Mouse (Mus musculus): ENCODE measurements around the gene Fxyd4. TPM values are rescaled to one million over a fixed set of nuclear protein-coding genes. Genes with fewer than 3 reads are reported as not detected.
A peak's percentile ranks its signal among the peaks of the same experiment; 100 is the strongest.

Gene Fxyd4
- polyA plus RNA-seq (2012; rRNA removed), result 0.41 and 0.61 TPM in 2 replicates

DNA sequence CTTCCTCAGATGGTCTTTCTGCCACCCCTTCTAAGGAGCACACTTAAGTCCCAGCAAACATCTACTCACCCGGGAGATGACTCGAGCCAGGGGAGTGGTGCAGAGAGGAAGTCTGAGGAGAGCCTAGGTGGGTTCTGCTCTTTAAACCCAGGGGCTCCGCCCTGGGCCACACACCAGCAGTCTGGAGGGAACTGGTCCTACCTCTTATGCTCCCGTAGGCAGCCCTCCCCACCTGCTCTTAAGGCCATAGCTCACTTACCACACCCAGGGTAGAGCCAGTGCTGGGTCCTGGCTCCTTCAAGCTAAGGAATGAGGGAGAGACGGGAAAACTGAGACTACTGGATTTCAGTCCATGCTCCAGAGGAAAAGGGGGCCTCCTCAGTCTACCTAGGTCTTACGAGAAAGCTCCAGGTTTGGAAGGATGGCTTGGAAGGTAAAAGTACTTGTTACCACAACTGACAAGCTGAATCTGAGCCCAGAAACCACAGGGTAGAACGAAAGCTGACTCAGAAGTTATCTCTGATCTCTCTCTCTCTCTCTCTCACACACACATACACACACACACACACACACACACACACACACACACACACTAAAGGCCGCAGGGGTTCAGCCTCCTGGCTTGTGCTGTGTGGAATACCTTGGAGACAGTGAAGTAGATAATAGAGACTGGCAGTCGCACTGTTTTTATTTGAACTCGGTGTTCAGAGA is at the start of gene Fxyd4:
Gene Fxyd4 (minus strand): TSS at position 471 of the 711 bp plus-strand sequence.
- peak; percentile 33 for DNase-seq
- Histone ChIP-seq H3K4me3 (replicated peaks; ENCODE audit: extremely low read depth, low read depth, low read length) (no peak within 1 kb of the TSS), H3K4me1 (ENCODE audit: control insufficient read depth, insufficient read depth, low read length) (no peaks in the 10 kb centered on the region)
- no peak for TF ChIP-seq POLR2A (IDR thresholded peaks at IDR 0.05; ENCODE audit: borderline replicate concordance, extremely low read depth, low read depth, low read length)
- no peak for TF ChIP-seq CTCF (IDR thresholded peaks at IDR 0.05; ENCODE audit: insufficient read depth, low read length)
- 51% methylated on average over 10 of the region's 10 CpGs for WGBS

DNA sequence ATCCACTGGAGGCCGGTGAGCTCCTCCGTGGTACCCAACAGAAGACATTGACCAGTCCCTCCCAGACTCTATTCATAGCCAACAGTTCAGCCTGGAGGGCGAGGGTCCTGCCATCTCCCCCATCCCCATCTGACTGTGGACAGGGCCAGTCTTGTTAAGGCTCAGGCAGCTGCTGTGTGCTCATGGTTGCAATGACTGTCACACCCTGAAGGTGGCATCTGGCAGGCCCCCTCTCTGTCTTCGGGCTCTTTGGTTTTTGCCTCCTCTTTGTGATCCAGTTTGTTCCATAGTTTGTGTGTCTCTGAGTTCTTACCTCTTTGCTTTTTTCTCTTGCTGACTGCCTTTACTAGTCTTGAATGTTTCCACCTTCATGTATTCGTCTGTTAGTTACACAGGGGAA is 49.7 kb upstream of the Fxyd4 start:
- DNase-seq, result no peak
- TF ChIP-seq CTCF (IDR thresholded peaks at IDR 0.05; ENCODE audit: insufficient read depth, low read length) (peak; percentile 33; the same call in 1 of the 2 replicates), POLR2A (IDR thresholded peaks at IDR 0.05; ENCODE audit: borderline replicate concordance, extremely low read depth, low read depth, low read length) (no peak)
- 57% methylated on average over 5 of the region's 5 CpGs for WGBS
- H3K4me3 ChIP-seq (replicated peaks; ENCODE audit: extremely low read depth, low read depth, low read length), result no peak overlapping the region
- no peaks in the 10 kb centered on the region for H3K4me1 ChIP-seq (ENCODE audit: control insufficient read depth, insufficient read depth, low read length)

- 15% methylated on average over 9 of the region's 9 CpGs for WGBS
- Histone ChIP-seq H3K4me1 (ENCODE audit: control insufficient read depth, insufficient read depth, low read length) (no peaks in the 10 kb centered on the region), H3K4me3 (replicated peaks; ENCODE audit: extremely low read depth, low read depth, low read length) (no peak overlapping the region)
- TF ChIP-seq CTCF (IDR thresholded peaks at IDR 0.05; ENCODE audit: insufficient read depth, low read length), result peak; percentile 59
- no peak for TF ChIP-seq POLR2A (IDR thresholded peaks at IDR 0.05; ENCODE audit: borderline replicate concordance, extremely low read depth, low read depth, low read length)
- no peak for DNase-seq
These were observed 29.2 kb upstream of the Fxyd4 start for GRCm38 (mm10) chr6:117966729-117967128.

- Histone ChIP-seq H3K4me1 (ENCODE audit: control insufficient read depth, insufficient read depth, low read length) (no peaks in the 10 kb centered on the region), H3K4me3 (replicated peaks; ENCODE audit: extremely low read depth, low read depth, low read length) (no peak overlapping the region)
- no peak for DNase-seq
- TF ChIP-seq POLR2A (IDR thresholded peaks at IDR 0.05; ENCODE audit: borderline replicate concordance, extremely low read depth, low read depth, low read length) (no peak), CTCF (IDR thresholded peaks at IDR 0.05; ENCODE audit: insufficient read depth, low read length) (no peak)
- 80% methylated on average over 3 of the region's 3 CpGs for WGBS
These were observed 25.7 kb upstream of the Fxyd4 start for GRCm38 (mm10) chr6:117963201-117963600.

GRCm38 (mm10) chr6:117956851-117957501 is 19.5 kb upstream of the Fxyd4 start:
- TF ChIP-seq POLR2A (IDR thresholded peaks at IDR 0.05; ENCODE audit: borderline replicate concordance, extremely low read depth, low read depth, low read length) (no peak), CTCF (IDR thresholded peaks at IDR 0.05; ENCODE audit: insufficient read depth, low read length) (no peak)
- no peaks in the 10 kb centered on the region for H3K4me1 ChIP-seq (ENCODE audit: control insufficient read depth, insufficient read depth, low read length)
- no peak overlapping the region for H3K4me3 ChIP-seq (replicated peaks; ENCODE audit: extremely low read depth, low read depth, low read length)
- WGBS, result 37% methylated on average over 14 of the region's 14 CpGs
- no peak for DNase-seq

GRCm38 (mm10) chr6:117956161-117956560 is 18.7 kb upstream of the Fxyd4 start:
- no peak for DNase-seq
- 70% methylated on average over 6 of the region's 6 CpGs for WGBS
- Histone ChIP-seq H3K4me3 (replicated peaks; ENCODE audit: extremely low read depth, low read depth, low read length) (no peak overlapping the region), H3K4me1 (ENCODE audit: control insufficient read depth, insufficient read depth, low read length) (no peaks in the 10 kb centered on the region)
- TF ChIP-seq POLR2A (IDR thresholded peaks at IDR 0.05; ENCODE audit: borderline replicate concordance, extremely low read depth, low read depth, low read length), result no peak
- TF ChIP-seq CTCF (IDR thresholded peaks at IDR 0.05; ENCODE audit: insufficient read depth, low read length), result no peak

DNA sequence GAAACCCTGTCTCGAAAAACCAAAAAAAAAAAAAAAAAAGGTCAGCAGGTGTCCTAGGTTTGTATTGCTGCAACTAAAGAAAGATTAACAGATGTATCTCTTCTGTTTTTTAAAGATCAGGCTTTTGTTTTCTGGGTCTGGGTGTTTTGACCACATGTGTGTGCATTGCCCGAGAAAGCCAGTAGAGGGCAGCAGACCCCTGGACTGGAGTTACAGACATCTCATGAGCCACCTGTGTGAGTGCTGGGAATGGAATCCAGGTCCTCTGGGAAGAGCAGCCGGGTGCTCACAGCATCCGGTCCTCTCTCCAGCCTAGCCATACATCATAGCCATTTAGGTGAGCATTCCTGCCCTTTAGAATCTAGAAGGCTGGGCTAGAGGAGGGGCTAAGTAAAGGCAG is 14.8 kb upstream of the Fxyd4 start:
- Histone ChIP-seq H3K4me3 (replicated peaks; ENCODE audit: extremely low read depth, low read depth, low read length) (no peak overlapping the region), H3K4me1 (ENCODE audit: control insufficient read depth, insufficient read depth, low read length) (no peaks in the 10 kb centered on the region)
- 87% methylated on average over 4 of the region's 4 CpGs for WGBS
- no peak for DNase-seq
- TF ChIP-seq POLR2A (IDR thresholded peaks at IDR 0.05; ENCODE audit: borderline replicate concordance, extremely low read depth, low read depth, low read length), result no peak
- TF ChIP-seq CTCF (IDR thresholded peaks at IDR 0.05; ENCODE audit: insufficient read depth, low read length), result no peak

- WGBS, result 83% methylated on average over 2 of the region's 2 CpGs
- no peak for TF ChIP-seq POLR2A (IDR thresholded peaks at IDR 0.05; ENCODE audit: borderline replicate concordance, extremely low read depth, low read depth, low read length)
- no peak for TF ChIP-seq CTCF (IDR thresholded peaks at IDR 0.05; ENCODE audit: insufficient read depth, low read length)
- no peak overlapping the region for H3K4me3 ChIP-seq (replicated peaks; ENCODE audit: extremely low read depth, low read depth, low read length)
- H3K4me1 ChIP-seq (ENCODE audit: control insufficient read depth, insufficient read depth, low read length), result no peaks in the 10 kb centered on the region
- no peak for DNase-seq
These were observed 6.4 kb upstream of the Fxyd4 start for GRCm38 (mm10) chr6:117943899-117944298.

DNA sequence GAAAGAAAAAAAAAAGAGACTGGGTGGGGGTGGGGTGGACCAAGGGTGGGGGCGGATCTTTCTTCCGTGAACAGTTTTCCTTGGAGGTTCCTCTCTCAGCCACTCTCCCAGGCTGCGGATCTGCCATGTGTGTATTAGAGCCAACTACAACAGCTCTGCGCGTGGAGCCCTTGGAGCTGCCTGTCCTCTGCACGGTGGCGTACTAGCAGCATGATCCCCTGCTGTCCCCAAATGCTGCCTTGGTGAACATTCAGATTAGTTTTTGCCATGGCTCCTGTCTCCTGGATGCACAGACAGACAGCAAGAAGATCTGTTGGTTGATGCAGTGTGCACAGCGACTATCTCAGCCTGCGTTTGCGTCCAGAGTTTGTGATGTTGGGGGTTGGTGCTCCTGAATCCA is 5.3 kb upstream of the Fxyd4 start:
- H3K4me1 ChIP-seq (ENCODE audit: control insufficient read depth, insufficient read depth, low read length), result no peaks in the 10 kb centered on the region
- TF ChIP-seq CTCF (IDR thresholded peaks at IDR 0.05; ENCODE audit: insufficient read depth, low read length) (no peak), POLR2A (IDR thresholded peaks at IDR 0.05; ENCODE audit: borderline replicate concordance, extremely low read depth, low read depth, low read length) (no peak)
- DNase-seq, result no peak
- 80% methylated on average over 10 of the region's 10 CpGs for WGBS
- H3K4me3 ChIP-seq (replicated peaks; ENCODE audit: extremely low read depth, low read depth, low read length), result no peak overlapping the region

- no peak for DNase-seq
- Histone ChIP-seq H3K4me1 (ENCODE audit: control insufficient read depth, insufficient read depth, low read length) (no peaks in the 10 kb centered on the region), H3K4me3 (replicated peaks; ENCODE audit: extremely low read depth, low read depth, low read length) (no peak overlapping the region)
- 70% methylated on average over 10 of the region's 10 CpGs for WGBS
- TF ChIP-seq POLR2A (IDR thresholded peaks at IDR 0.05; ENCODE audit: borderline replicate concordance, extremely low read depth, low read depth, low read length) (no peak), CTCF (IDR thresholded peaks at IDR 0.05; ENCODE audit: insufficient read depth, low read length) (no peak)
These were observed 1.5 kb upstream of the Fxyd4 start for GRCm38 (mm10) chr6:117938951-117939350.

All from lung, adult 2 months (tissue).